In genomic region chr1:136949323-136949741, GRCm38 (mm10) we compare ENCODE assay signal across 8 mouse cellular contexts. TPM values are rescaled to one million over a fixed set of nuclear protein-coding genes. Genes with fewer than 3 reads are reported as not detected.
DNase-seq lines count a peak whose midpoint lies in the region; ATAC-seq lines count a peak whose summit lies in the region.

No protein-coding gene starts in this region.

- H3K4me3 ChIP-seq in lung, embryonic 15.5 days: peak overlapping the region; percentile 49
- H3K4me3 ChIP-seq in forebrain, embryonic 10.5 days: peak overlapping the region; percentile 55
- H3K4me3 ChIP-seq in neural tube, embryonic 14.5 days (ENCODE audit: low read depth, low read length): peak overlapping the region; percentile 41

- no peak for DNase-seq in lung, postnatal 36 days
- DNase-seq in forebrain, embryonic 10.5 days (ENCODE audit: extremely low spot score, low spot score): peak; percentile 42
- peak; percentile 82 for DNase-seq in large intestine, adult 2 months (ENCODE audit: low read depth, low spot score)
- no peak for DNase-seq in left cerebral cortex, adult 8-10 months (ENCODE audit: low spot score in 2 of 2)
- no peak for DNase-seq in T-cell, adult 2 months (ENCODE audit: low spot score)
- DNase-seq in spleen, postnatal 36 days (ENCODE audit: low spot score in 2 of 2): no peak

- H3K36me3 ChIP-seq in lung, embryonic 15.5 days: no peaks in the 10 kb centered on the region
- H3K36me3 ChIP-seq in forebrain, embryonic 10.5 days (replicated peaks): no peaks in the 10 kb centered on the region
- H3K36me3 ChIP-seq in neural tube, embryonic 14.5 days (ENCODE audit: control insufficient read depth, insufficient read depth, low read length): no peaks in the 10 kb centered on the region

- H3K27ac ChIP-seq in lung, embryonic 15.5 days: peak overlapping the region; percentile 25
- H3K27ac ChIP-seq in forebrain, embryonic 10.5 days: no peak overlapping the region
- H3K27ac ChIP-seq in neural tube, embryonic 14.5 days (ENCODE audit: low read depth, low read length): no peak overlapping the region

- peak overlapping the region; percentile 92 for H3K4me2 ChIP-seq in lung, embryonic 15.5 days
- peak overlapping the region; percentile 86 for H3K4me2 ChIP-seq in neural tube, embryonic 14.5 days (ENCODE audit: low read depth, low read length)

- H3K4me1 ChIP-seq in lung, embryonic 15.5 days: peaks cover 37% of the 10 kb centered on the region
- peaks cover 64% of the 10 kb centered on the region for H3K4me1 ChIP-seq in forebrain, embryonic 10.5 days
- H3K4me1 ChIP-seq in neural tube, embryonic 14.5 days (ENCODE audit: control insufficient read depth, insufficient read depth, low read length): peaks cover 16% of the 10 kb centered on the region

- H3K27me3 ChIP-seq in lung, embryonic 15.5 days: peaks cover 97% of the 10 kb centered on the region
- H3K27me3 ChIP-seq in forebrain, embryonic 10.5 days (ENCODE audit: poor library complexity, severe bottlenecking): peaks cover 100% of the 10 kb centered on the region
- H3K27me3 ChIP-seq in neural tube, embryonic 14.5 days (ENCODE audit: control insufficient read depth, insufficient read depth, low read length): peaks cover 76% of the 10 kb centered on the region

- peak overlapping the region; percentile 53 for H3K9ac ChIP-seq in lung, embryonic 15.5 days
- H3K9ac ChIP-seq in neural tube, embryonic 14.5 days (replicated peaks; ENCODE audit: low read depth, low read length): 0 out of 2 replicates have a peak overlapping the region, but pooled peaks have one; percentile 46

- 3% methylated on average over 12 of the region's 12 CpGs for WGBS in lung, embryonic 15.5 days
- under 1% methylated on average over 12 of the region's 12 CpGs for WGBS in forebrain, embryonic 10.5 days
- WGBS in large intestine, adult 2 months: 8% methylated on average over 12 of the region's 12 CpGs
- WGBS in neural tube, embryonic 14.5 days: under 1% methylated on average over 12 of the region's 12 CpGs

- peak; percentile 37 for ATAC-seq in lung, embryonic 15.5 days (ENCODE audit: borderline replicate concordance, extremely low read depth, low FRiP score, low TSS enrichment)
- ATAC-seq in neural tube, embryonic 14.5 days (ENCODE audit: low read depth): peak; percentile 42

- no peaks in the 10 kb centered on the region for H3K9me3 ChIP-seq in lung, embryonic 15.5 days
- peaks cover 4% of the 10 kb centered on the region; the same call in 1 of the 2 replicates for H3K9me3 ChIP-seq in forebrain, embryonic 10.5 days
- no peaks in the 10 kb centered on the region for H3K9me3 ChIP-seq in neural tube, embryonic 14.5 days (ENCODE audit: control insufficient read depth, low read length)

RNA-seq across cellular contexts. Expression of gene Nr5a2, which starts 10.9 kb away (rescaled TPM):
- polyA plus RNA-seq in lung, embryonic 15.5 days (2015; fragmentation: Nextera tagmentation; extraction: Ambion mirVana): 2.0 and 2.4 TPM in 2 replicates
- polyA plus RNA-seq in forebrain, embryonic 10.5 days (2016; fragmentation: Nextera tagmentation; extraction: Ambion mirVana): 0.20 and 0.24 TPM in 2 replicates
- polyA plus RNA-seq in large intestine, adult 2 months (2012; rRNA removed): 13.6 and 21.0 TPM in 2 replicates
- polyA plus RNA-seq in neural tube, embryonic 14.5 days (2014; fragmentation: Nextera tagmentation; extraction: Ambion mirVana): 1.4 and 1.5 TPM in 2 replicates
- total RNA-seq in left cerebral cortex, adult 8-10 months (2022): under 1 TPM in 2 of 4 experiments, not detected in 2; 0.09 to 0.11 TPM

Comparison
In these comparisons a context has a peak if more than half of its experiments do, and no peak if none do; other contexts are left out.
1. DNase-seq: peak in forebrain, embryonic 10.5 days (single experiment) and large intestine, adult 2 months (single experiment); none in lung, postnatal 36 days (single experiment), left cerebral cortex, adult 8-10 months (0 of 2), T-cell, adult 2 months (single experiment) and spleen, postnatal 36 days (0 of 2).
2. Peak in every context shown above with its lines, with median percentiles within 50 percentile points of each other: H3K4me3 ChIP-seq.